Mouse (Mus musculus) embryonic facial prominence, embryonic 13.5 days (tissue): ENCODE measurements at regions not wholly inside any gene's neighbourhood (a gene's known extent, or its start where the extent isn't known, plus 50 kb on each side); places are given as distances from the start of the nearest gene placed in this dataset.
"Not testable (repeated sequence)": the region's sequence is repeated elsewhere in the genome, so short reads cannot be mapped to it uniquely, and the experiment has no call there.

Experiments
- ATAC-seq: fragments of 200-750 bp; cut with Nextera tagmentation; 2 replicates; pipeline ENCODE4 v1.8.0; 2017; ENCODE audit warnings: low read depth; ENCODE audit not compliant: insufficient number of reproducible peaks, insufficient read depth, low FRiP score, low TSS enrichment
- H3K27ac ChIP-seq: fragments of 300-500 bp; sonication (generic); 2 replicates; pipeline ENCODE4 v1.5.1; 2015; ENCODE audit warnings: moderate library complexity, mild to moderate bottlenecking, inconsistent platforms
- H3K27me3 ChIP-seq: fragments of 300-500 bp; sonication (generic); 2 replicates; pipeline ENCODE4 v1.6.1; 2015; ENCODE audit warnings: mild to moderate bottlenecking, inconsistent platforms
- H3K36me3 ChIP-seq: fragments of 300-500 bp; sonication (generic); 2 replicates; pipeline ENCODE4 v1.6.1; 2015; ENCODE audit warnings: mild to moderate bottlenecking, inconsistent platforms
- H3K4me1 ChIP-seq: fragments of 300-500 bp; sonication (generic); 2 replicates; pipeline ENCODE4 v1.6.1; 2015; ENCODE audit warnings: inconsistent platforms
- H3K4me2 ChIP-seq: fragments of 300-500 bp; sonication (generic); 2 replicates; pipeline ENCODE4 v1.6.1; 2015; ENCODE audit warnings: moderate library complexity, mild to moderate bottlenecking, inconsistent platforms
- H3K4me3 ChIP-seq: fragments of 300-500 bp; sonication (generic); 2 replicates; pipeline ENCODE4 v1.5.1; 2015; ENCODE audit warnings: mild to moderate bottlenecking, inconsistent platforms
- H3K9ac ChIP-seq: fragments of 300-500 bp; sonication (generic); 2 replicates; pipeline ENCODE4 v1.6.1; 2015; ENCODE audit warnings: mild to moderate bottlenecking, inconsistent platforms
- H3K9me3 ChIP-seq: fragments of 300-500 bp; sonication (generic); 2 replicates; pipeline ENCODE4 v1.6.1; 2016; ENCODE audit warnings: inconsistent platforms
- WGBS: fragments of 180-500 bp; shearing (Covaris S2); methylation state at CpG from one replicate; pipeline ENCODE4 v1.1.7; 2015; ENCODE audit warnings: mixed read lengths; 5-methylcytosine and 5-hydroxymethylcytosine counted together

DNA sequence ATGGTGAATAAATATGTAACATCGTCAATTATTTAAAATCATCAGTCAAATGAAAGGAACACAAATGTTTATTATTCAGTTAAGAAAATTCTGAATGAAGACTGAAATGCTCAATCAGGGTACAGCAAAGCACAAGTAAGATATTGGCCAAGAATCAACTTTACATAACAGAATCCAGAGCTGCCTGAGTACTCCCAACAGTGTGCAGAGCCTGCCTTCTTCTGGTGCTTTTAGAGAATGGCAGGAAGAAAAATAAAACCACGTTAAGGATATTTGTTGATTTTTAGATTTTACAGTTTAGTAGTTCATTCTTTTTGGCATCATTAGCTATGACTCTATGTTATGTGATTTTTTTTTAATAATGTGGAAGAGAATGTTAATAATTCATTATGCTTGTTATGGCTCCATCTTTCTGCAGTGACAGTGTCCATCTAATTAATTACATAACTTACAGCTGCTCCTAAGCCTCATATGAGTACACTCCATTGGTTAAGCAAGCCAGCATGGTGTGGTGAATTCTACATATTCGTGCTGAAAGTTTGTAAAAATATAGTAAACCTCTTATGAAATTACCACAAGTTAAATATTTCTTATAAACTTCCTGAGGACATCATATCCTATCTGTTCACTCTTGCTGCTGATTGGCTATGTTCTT, 579.0 kb downstream of the Kcna4 start:
- 46% methylated on average over 3 of the region's 3 CpGs for WGBS
- H3K9me3 ChIP-seq, result no peaks in the 10 kb centered on the region
- H3K4me3 ChIP-seq, result no peak overlapping the region
- H3K36me3 ChIP-seq, result no peaks in the 10 kb centered on the region
- H3K4me2 ChIP-seq, result no peak overlapping the region
- H3K27ac ChIP-seq, result no peak overlapping the region
- ATAC-seq, result no peak
- no peak overlapping the region for H3K9ac ChIP-seq
- no peaks in the 10 kb centered on the region for H3K27me3 ChIP-seq
- no peaks in the 10 kb centered on the region for H3K4me1 ChIP-seq

DNA sequence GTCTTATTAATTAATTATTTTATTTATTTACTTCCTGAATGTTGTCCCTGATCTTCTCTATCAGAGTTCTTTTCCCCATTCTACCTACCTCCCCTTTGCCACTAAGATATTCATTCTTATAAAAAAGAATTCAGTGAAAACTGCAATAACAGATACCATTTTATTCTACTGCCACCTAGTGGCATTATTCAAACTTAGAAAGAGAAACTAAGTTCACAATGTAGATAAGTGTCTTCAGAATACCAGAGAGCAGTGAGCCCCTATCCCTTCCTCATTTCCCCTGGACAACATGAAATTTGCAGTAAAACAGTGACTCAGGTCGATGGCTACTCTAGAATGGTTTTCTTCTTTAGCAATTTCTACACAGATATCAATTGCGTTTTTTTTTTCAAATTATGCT, 589.2 kb downstream of the Kcna4 start:
- 32% methylated on average over 2 of the region's 2 CpGs for WGBS
- Histone ChIP-seq H3K27me3 (no peaks in the 10 kb centered on the region), H3K4me1 (no peaks in the 10 kb centered on the region), H3K4me3 (no peak overlapping the region), H3K36me3 (no peaks in the 10 kb centered on the region), H3K27ac (no peak overlapping the region), H3K9ac (no peak overlapping the region), H3K9me3 (no peaks in the 10 kb centered on the region), H3K4me2 (no peak overlapping the region)
- no peak for ATAC-seq

- ATAC-seq, result peak; percentile 43; the same call in 1 of the 2 replicates
- 78% methylated on average over 3 of the region's 3 CpGs for WGBS
- H3K4me1 ChIP-seq, result no peaks in the 10 kb centered on the region
Measured at GRCm38 (mm10) chr2:107886063-107886762, 595.8 kb downstream of the Kcna4 start.

GRCm38 (mm10) chr2:107888245-107888644, 597.8 kb downstream of the Kcna4 start:
- no peaks in the 10 kb centered on the region for H3K36me3 ChIP-seq
- H3K27ac ChIP-seq, result no peak overlapping the region
- H3K27me3 ChIP-seq, result no peaks in the 10 kb centered on the region
- H3K4me3 ChIP-seq, result no peak overlapping the region
- ATAC-seq, result no peak
- H3K9me3 ChIP-seq, result no peaks in the 10 kb centered on the region
- no peak overlapping the region for H3K9ac ChIP-seq
- H3K4me1 ChIP-seq, result no peaks in the 10 kb centered on the region
- no peak overlapping the region for H3K4me2 ChIP-seq

More at GRCm38 (mm10) chr2:107886063-107886762, 595.8 kb downstream of the Kcna4 start:
- Histone ChIP-seq H3K36me3 (no peaks in the 10 kb centered on the region), H3K4me3 (no peak overlapping the region), H3K9ac (no peak overlapping the region), H3K4me2 (no peak overlapping the region), H3K9me3 (no peaks in the 10 kb centered on the region), H3K27me3 (no peaks in the 10 kb centered on the region), H3K27ac (no peak overlapping the region)

DNA sequence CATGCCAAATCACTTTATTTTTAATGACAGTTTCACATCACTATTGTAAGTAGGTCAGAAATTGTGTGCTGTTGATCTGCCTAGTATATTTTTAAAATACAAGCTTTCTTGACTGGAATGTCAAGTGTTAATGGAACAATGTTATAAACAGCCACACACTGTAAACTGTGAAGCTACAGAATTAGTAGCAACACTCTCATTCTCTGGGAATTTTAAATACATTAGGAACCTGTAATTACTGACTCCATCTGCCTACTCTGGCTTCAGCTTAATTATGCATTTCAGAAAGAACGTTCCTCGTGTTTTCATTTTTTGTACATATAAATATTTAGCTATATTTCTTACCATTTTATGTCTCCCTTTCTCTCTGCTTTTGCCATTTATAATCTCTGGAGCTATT, 634.7 kb downstream of the Kcna4 start:
- no peak overlapping the region for H3K9ac ChIP-seq
- WGBS, result 83% methylated on average over 2 of the region's 2 CpGs
- ATAC-seq, result no peak

GRCm38 (mm10) chr2:107926606-107927005, 636.2 kb downstream of the Kcna4 start:
- H3K4me3 ChIP-seq, result no peak overlapping the region
- no peak for ATAC-seq
- H3K9me3 ChIP-seq, result no peaks in the 10 kb centered on the region
- no peaks in the 10 kb centered on the region for H3K36me3 ChIP-seq
- H3K9ac ChIP-seq, result no peak overlapping the region
- no peak overlapping the region for H3K4me2 ChIP-seq
- no peaks in the 10 kb centered on the region for H3K4me1 ChIP-seq
- WGBS, result 87% methylated on average over 1 of the region's 1 CpGs
- no peaks in the 10 kb centered on the region for H3K27me3 ChIP-seq
- H3K27ac ChIP-seq, result no peak overlapping the region

More for the DNA sequence above, 634.7 kb downstream of the Kcna4 start:
- no peaks in the 10 kb centered on the region for H3K9me3 ChIP-seq
- H3K36me3 ChIP-seq, result no peaks in the 10 kb centered on the region
- H3K27ac ChIP-seq, result no peak overlapping the region
- no peaks in the 10 kb centered on the region for H3K27me3 ChIP-seq
- H3K4me1 ChIP-seq, result no peaks in the 10 kb centered on the region
- H3K4me3 ChIP-seq, result no peak overlapping the region
- no peak overlapping the region for H3K4me2 ChIP-seq

- H3K9me3 ChIP-seq, result no peaks in the 10 kb centered on the region
- no peaks in the 10 kb centered on the region for H3K4me1 ChIP-seq
- H3K4me3 ChIP-seq, result no peak overlapping the region
- 51% methylated on average over 2 of the region's 2 CpGs for WGBS
- no peaks in the 10 kb centered on the region for H3K27me3 ChIP-seq
- no peak for ATAC-seq
- H3K36me3 ChIP-seq, result no peaks in the 10 kb centered on the region
- H3K27ac ChIP-seq, result no peak overlapping the region
- no peak overlapping the region for H3K4me2 ChIP-seq
- H3K9ac ChIP-seq, result no peak overlapping the region
Measured at GRCm38 (mm10) chr2:107935336-107935735, 644.9 kb downstream of the Kcna4 start.

DNA sequence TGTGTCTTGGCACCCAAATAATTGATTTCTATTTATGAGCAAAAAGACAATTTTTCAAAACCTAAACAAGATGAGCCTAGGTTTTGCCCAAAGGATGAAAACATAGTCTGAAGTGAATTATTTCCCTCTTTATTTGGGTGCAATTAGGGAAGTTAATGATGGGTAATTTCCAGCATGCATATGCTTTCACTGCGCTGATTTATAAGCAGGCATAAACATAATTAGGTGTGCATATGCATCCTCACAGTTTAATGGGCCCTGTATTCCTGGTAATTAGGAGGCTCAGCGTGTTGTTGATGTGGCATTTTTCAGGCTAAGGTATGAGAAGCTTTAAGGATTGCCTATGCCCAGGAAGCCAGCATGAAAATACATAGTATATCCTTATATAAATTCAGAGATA, 645.3 kb downstream of the Kcna4 start:
- Histone ChIP-seq H3K36me3 (no peaks in the 10 kb centered on the region), H3K27me3 (no peaks in the 10 kb centered on the region), H3K9ac (no peak overlapping the region), H3K4me3 (no peak overlapping the region), H3K9me3 (no peaks in the 10 kb centered on the region), H3K4me1 (no peaks in the 10 kb centered on the region), H3K4me2 (no peak overlapping the region), H3K27ac (no peak overlapping the region)
- no peak for ATAC-seq
- 76% methylated on average over 2 of the region's 2 CpGs for WGBS

GRCm38 (mm10) chr2:107941374-107941773, 650.9 kb downstream of the Kcna4 start:
- ATAC-seq, result no peak
- no peaks in the 10 kb centered on the region for H3K9me3 ChIP-seq
- H3K27ac ChIP-seq, result no peak overlapping the region
- H3K9ac ChIP-seq, result no peak overlapping the region
- H3K4me1 ChIP-seq, result no peaks in the 10 kb centered on the region
- H3K4me2 ChIP-seq, result no peak overlapping the region
- no peaks in the 10 kb centered on the region for H3K27me3 ChIP-seq
- H3K4me3 ChIP-seq, result no peak overlapping the region
- H3K36me3 ChIP-seq, result no peaks in the 10 kb centered on the region

DNA sequence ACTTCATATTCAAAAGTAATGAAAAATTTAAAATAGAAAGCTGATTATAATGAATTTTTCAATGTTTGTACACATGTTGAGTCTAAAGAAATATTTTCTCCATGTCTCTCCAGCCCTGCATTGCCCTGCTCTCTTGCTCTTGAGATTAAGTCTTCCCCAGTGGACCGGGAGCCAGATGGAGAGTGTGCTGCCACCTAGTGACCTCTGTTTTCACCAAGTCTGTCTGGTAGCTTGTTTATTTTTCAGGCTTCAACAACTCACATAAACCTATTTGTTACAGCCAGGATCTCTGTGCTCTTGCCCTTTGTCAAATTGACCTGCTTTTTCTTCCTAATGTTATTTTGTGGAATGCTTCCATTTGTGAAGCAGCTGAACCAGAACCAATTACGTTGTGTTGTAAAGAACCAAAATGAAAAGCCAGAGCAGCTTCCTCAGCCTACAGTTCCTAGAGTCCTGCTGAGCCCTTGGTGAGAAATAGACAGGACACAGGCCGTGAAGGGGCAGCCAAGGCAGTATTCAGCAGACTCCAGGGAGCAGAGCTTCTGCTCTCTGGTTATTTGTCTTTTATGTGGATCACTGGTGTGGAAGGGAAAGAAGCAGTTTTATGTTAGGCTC, 655.5 kb downstream of the Kcna4 start:
- Histone ChIP-seq H3K4me3 (no peak overlapping the region), H3K36me3 (no peaks in the 10 kb centered on the region), H3K27ac (no peak overlapping the region), H3K4me2 (no peak overlapping the region), H3K4me1 (no peaks in the 10 kb centered on the region), H3K9me3 (no peaks in the 10 kb centered on the region), H3K27me3 (no peaks in the 10 kb centered on the region), H3K9ac (no peak overlapping the region)
- ATAC-seq, result no peak
- WGBS, result 8% methylated on average over 3 of the region's 3 CpGs

DNA sequence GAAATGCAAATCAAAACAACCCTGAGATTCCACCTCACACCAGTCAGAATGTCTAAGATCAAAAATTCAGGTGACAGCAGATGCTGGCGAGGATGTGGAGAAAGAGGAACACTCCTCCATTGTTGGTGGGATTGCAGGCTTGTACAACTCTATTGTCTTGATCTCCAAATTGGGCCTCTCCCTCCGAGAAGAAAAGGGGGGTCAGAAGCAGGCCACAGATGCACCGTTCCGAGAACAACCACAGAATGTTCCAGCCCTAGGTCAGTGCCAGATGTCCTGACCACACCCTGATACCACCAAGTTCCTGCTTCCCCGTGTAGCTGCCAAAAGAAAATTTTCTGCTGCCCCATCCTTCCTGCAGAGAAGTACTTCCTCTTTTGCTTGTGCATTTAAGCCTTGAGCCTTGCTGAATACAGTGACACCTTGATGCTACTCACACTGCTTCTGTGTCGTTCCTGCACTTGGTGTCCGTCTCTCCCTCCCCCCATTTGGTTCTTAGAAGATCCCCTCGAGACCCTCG, 665.2 kb downstream of the Kcna4 start:
- H3K9me3 ChIP-seq, ATAC-seq, H3K4me1 ChIP-seq, H3K4me3 ChIP-seq, H3K9ac ChIP-seq, H3K4me2 ChIP-seq, H3K27ac ChIP-seq, H3K36me3 ChIP-seq, H3K27me3 ChIP-seq: not testable (repeated sequence)
- WGBS, result 86% methylated on average over 9 of the region's 9 CpGs

DNA sequence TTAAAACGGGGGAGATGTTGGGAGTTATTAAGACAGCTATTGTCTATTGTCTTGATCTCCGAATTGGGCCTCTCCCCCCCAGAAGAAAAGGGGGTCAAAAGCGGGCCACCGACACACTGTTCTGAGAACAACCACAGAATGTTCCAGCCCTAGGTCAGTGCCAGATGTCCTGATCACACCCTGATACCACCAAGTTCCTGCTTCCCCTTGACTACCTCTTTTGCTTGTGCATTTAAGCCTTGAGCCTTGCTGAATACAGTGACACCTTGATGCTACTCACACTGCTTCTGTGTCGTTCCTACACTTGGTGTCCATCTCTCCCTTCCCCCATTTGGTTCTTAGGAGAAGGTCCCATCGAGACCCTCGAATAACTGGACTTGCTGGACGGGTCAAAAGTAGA, 673.5 kb downstream of the Kcna4 start:
- not testable (repeated sequence) for H3K27ac ChIP-seq, H3K4me1 ChIP-seq, H3K36me3 ChIP-seq, H3K9ac ChIP-seq, ATAC-seq, H3K4me3 ChIP-seq, H3K4me2 ChIP-seq, H3K9me3 ChIP-seq, H3K27me3 ChIP-seq
- WGBS, result 88% methylated on average over 8 of the region's 8 CpGs
